In the genomic region with DNA sequence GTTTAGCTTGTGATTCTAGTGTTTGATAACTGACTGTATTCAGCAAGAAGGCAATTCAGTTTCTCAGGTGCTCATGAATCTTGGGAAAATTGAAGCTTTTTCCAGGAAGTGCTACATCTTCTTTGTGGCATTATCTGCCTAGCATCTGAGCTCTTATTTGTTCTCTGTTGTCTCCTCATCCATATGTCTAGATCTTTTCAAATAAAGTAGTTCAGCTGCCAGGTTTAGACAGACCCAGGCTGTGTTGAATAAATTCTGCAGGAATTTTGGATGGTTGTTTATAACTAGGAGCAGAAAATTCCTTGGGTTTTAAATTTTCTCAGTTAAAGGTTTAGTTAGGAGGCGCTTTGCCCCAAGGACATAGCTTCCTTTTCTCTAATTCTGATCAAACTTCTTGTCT, we compare ENCODE assay signal across 19 mouse cellular contexts.
"Had no signal": no experiment of that assay in that cellular context is flagged by ENCODE, and none has a peak within 500 bp of the region (broad histone marks: within the 10 kb centered on the region; RNA-seq: fewer than 3 reads in every experiment).

No protein-coding gene starts in this region.

- H3K4me1 ChIP-seq: lung, embryonic 15.5 days; megakaryocyte, embryonic 14.5 days; midbrain, embryonic 13.5 days; midbrain, embryonic 15.5 days; neural tube, embryonic 12.5 days had no signal

- H3K27me3 ChIP-seq: lung, embryonic 15.5 days; megakaryocyte, embryonic 14.5 days; midbrain, embryonic 13.5 days; midbrain, embryonic 15.5 days; neural tube, embryonic 12.5 days had no signal

- H3K27ac ChIP-seq: lung, embryonic 15.5 days; macrophage; midbrain, embryonic 13.5 days; midbrain, embryonic 15.5 days; neural tube, embryonic 12.5 days had no signal

- H3K9ac ChIP-seq: lung, embryonic 15.5 days; midbrain, embryonic 13.5 days; midbrain, embryonic 15.5 days; neural tube, embryonic 12.5 days had no signal

- H3K4me2 ChIP-seq: lung, embryonic 15.5 days; midbrain, embryonic 11.5 days; midbrain, embryonic 13.5 days; midbrain, embryonic 15.5 days; neural tube, embryonic 12.5 days had no signal

- H3K9me3 ChIP-seq: lung, embryonic 15.5 days; megakaryocyte, embryonic 14.5 days; midbrain, embryonic 13.5 days; midbrain, embryonic 15.5 days; neural tube, embryonic 12.5 days had no signal

- H3K4me3 ChIP-seq: lung, embryonic 15.5 days; megakaryocyte, embryonic 14.5 days; midbrain, embryonic 13.5 days; midbrain, embryonic 15.5 days; neural tube, embryonic 12.5 days had no signal

- H3K36me3 ChIP-seq: lung, embryonic 15.5 days; midbrain, embryonic 13.5 days; midbrain, embryonic 15.5 days; neural tube, embryonic 12.5 days had no signal

- DNase-seq: lung, adult 2 months; lung, postnatal 14 days; lung, postnatal 36 days; retina, postnatal 1 day; right cerebral cortex, adult 18-20 months; right cerebral cortex, postnatal 25 days; right cerebral cortex, postnatal 4 days; spleen, adult 18-20 months; thymus, adult 18-20 months; thymus, postnatal 14 days; thymus, postnatal 36 days had no signal

- ATAC-seq: lung, postnatal 0 days; midbrain, embryonic 13.5 days; midbrain, embryonic 15.5 days had no signal
